Mouse (Mus musculus) bone marrow macrophage, adult 2 months (primary cell): ENCODE data around the gene Hacl1.

Experiments
- CTCF ChIP-seq: IDR thresholded peaks from 2 replicates; pipeline ENCODE4 v1.5.1; 2012; ENCODE audit warnings: low read depth, mild to moderate bottlenecking, low read length, moderate library complexity
- POLR2A ChIP-seq: IDR thresholded peaks from 2 replicates; pipeline ENCODE4 v1.6.1; 2012; ENCODE audit warnings: mild to moderate bottlenecking, low read depth, low read length, borderline replicate concordance

GRCm38 (mm10) chr14:31593036-31593435 is 48.0 kb downstream of the Hacl1 start:
- TF ChIP-seq CTCF (no peak), POLR2A (no peak)
